Mouse (Mus musculus) limb, embryonic 15.5 days (tissue): ENCODE data around the gene Gfi1. TPM values are rescaled to one million over a fixed set of nuclear protein-coding genes. Genes with fewer than 3 reads are reported as not detected.

ENCODE experiments used
- ATAC-seq: fragments of 200-750 bp; cut with Nextera tagmentation; 2 replicates; pipeline ENCODE4 v1.8.0; 2017; ENCODE audit warnings: low read depth, moderate TSS enrichment; ENCODE audit not compliant: insufficient number of reproducible peaks, low FRiP score, low TSS enrichment
- H3K27ac ChIP-seq: fragments of 300-500 bp; sonication (generic); 2 replicates; pipeline ENCODE4 v1.5.1; 2015; ENCODE audit warnings: moderate library complexity, mild to moderate bottlenecking, inconsistent platforms
- H3K27me3 ChIP-seq: fragments of 300-500 bp; sonication (generic); 2 replicates; pipeline ENCODE4 v1.6.1; 2015; ENCODE audit warnings: inconsistent platforms
- H3K36me3 ChIP-seq: fragments of 300-500 bp; sonication (generic); 2 replicates; pipeline ENCODE4 v1.6.1; 2015; ENCODE audit warnings: inconsistent platforms
- H3K4me1 ChIP-seq: fragments of 300-500 bp; sonication (generic); 2 replicates; pipeline ENCODE4 v1.6.1; 2015; ENCODE audit warnings: inconsistent platforms
- H3K4me2 ChIP-seq: fragments of 300-500 bp; sonication (generic); 2 replicates; pipeline ENCODE4 v1.6.1; 2015; ENCODE audit warnings: mild to moderate bottlenecking, inconsistent platforms
- H3K4me3 ChIP-seq: fragments of 300-500 bp; sonication (generic); 2 replicates; pipeline ENCODE4 v1.5.1; 2015; ENCODE audit warnings: mild to moderate bottlenecking, inconsistent platforms
- H3K9ac ChIP-seq: fragments of 300-500 bp; sonication (generic); 2 replicates; pipeline ENCODE4 v1.6.1; 2015; ENCODE audit warnings: inconsistent platforms
- H3K9me3 ChIP-seq: fragments of 300-500 bp; sonication (generic); 2 replicates; pipeline ENCODE4 v1.6.1; 2016; ENCODE audit warnings: inconsistent platforms
- WGBS: fragments of 180-500 bp; shearing (Covaris S2); methylation state at CpG from one replicate; pipeline ENCODE4 v1.1.7; 2015; 5-methylcytosine and 5-hydroxymethylcytosine counted together
- polyA plus RNA-seq: library from polyadenylated mRNA; unstranded; fragments of >200 nt; fragmentation: Nextera tagmentation; extraction: Ambion mirVana; gene quantifications from 2 replicates; pipeline ENCODE4 v1.2.1, GENCODE M21; 2015

Gfi1 gene
- 0.82 and 0.97 TPM in 2 replicates for polyA plus RNA-seq

DNA sequence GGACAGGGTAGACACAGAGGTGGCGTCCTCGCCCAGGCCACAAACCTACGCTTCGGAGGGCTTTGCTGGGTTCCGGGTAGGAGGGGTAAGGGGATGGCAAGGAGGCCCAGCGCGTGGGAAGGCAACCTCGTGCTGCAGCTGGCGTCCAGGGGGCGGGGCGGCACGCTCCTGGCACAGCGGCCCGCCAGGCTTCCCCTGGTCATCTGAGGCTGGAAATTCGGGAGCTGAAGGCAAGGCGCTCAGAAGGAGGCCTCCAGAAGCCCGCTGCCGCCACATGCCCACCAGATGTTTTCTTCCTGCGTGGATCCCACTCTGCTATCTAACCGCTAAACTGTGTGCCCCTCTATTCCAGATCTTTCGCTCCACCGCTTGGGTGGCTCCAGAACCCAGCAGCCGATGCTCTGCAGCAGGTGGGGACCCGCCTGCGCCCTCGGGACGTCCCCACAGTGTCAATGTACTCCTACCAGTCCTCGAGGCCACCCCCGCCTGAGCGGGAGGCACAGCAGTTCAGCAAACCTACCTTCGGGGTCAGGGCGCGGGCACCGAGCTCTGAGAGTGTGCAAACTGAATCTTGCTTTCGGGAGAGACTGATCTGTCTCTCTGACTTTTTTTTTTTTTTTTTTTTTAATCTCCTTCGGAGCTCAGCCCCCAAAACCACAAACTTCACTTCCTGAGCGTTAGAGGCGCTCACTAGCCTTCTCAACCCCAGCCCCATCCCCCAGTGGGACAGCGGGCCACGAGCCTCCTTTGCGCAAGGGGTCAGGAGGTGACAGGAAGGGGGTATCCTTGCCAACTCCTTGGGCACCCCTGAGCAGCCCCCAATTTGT is at the start of gene Gfi1:
TSS of gene Gfi1 (minus strand) at position 602 of the 827 bp plus-strand sequence.
- Histone ChIP-seq H3K4me2 (peak within 1 kb of the TSS; percentile 52), H3K27ac (no peak within 1 kb of the TSS), H3K36me3 (no peaks in the 10 kb centered on the region), H3K9me3 (no peaks in the 10 kb centered on the region), H3K4me1 (peaks cover 56% of the 10 kb centered on the region), H3K4me3 (peak within 1 kb of the TSS; percentile 32), H3K9ac (no peak within 1 kb of the TSS), H3K27me3 (peaks cover 89% of the 10 kb centered on the region)
- under 1% methylated on average over 41 of the region's 41 CpGs for WGBS
- peak; percentile 57; the same call in 1 of the 2 replicates for ATAC-seq

DNA sequence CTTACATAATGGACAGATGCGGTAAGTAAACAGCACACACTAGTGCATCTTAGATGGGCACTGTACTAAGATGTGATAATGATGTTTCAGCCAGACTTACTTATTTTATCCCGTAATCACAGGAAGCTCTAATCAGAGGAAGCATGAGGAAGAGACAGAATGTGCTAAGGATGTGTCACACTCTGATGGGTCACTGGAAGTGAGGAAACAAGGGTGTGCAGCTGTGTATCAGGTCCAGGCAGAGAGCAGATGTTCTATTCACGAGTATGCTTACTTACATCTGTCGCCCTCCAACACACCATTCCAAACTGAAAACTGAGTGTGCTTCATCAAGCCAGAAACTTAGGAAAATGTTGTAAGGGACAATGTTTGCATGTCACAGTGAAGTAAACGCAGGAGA is 46.2 kb upstream of the Gfi1 start:
- no peak for ATAC-seq
- H3K27me3 ChIP-seq = no peaks in the 10 kb centered on the region

DNA sequence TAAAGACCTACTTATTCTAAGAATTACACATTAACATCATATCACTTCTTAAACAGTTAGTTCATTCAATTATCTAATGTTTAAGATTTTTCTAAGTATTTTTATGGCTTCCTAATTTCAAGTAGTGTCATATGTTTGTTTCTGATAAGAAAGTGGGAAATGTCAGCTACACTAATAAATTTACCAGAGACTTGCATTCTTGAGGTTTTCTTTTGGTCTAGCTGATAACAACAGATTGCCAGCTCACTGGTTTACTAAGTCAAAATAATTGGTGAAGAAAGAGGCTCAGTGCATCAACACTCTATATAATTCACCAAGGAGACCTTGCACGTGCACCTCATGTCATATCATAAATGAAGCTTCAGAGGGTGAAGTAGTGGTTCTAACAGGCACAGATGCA is 42.4 kb upstream of the Gfi1 start:
- ATAC-seq = no peak
- Histone ChIP-seq H3K9ac (no peak overlapping the region), H3K4me2 (no peak overlapping the region), H3K27me3 (no peaks in the 10 kb centered on the region), H3K9me3 (no peaks in the 10 kb centered on the region), H3K36me3 (peaks cover 6% of the 10 kb centered on the region; the same call in 1 of the 2 replicates), H3K27ac (no peak overlapping the region), H3K4me3 (no peak overlapping the region), H3K4me1 (no peaks in the 10 kb centered on the region)
- WGBS = 94% methylated on average over 1 of the region's 1 CpGs

More for the DNA sequence above, 46.2 kb upstream of the Gfi1 start:
- H3K4me1 ChIP-seq = no peaks in the 10 kb centered on the region
- H3K9me3 ChIP-seq = no peaks in the 10 kb centered on the region
- peaks cover 6% of the 10 kb centered on the region; the same call in 1 of the 2 replicates for H3K36me3 ChIP-seq
- H3K9ac ChIP-seq = no peak overlapping the region
- no peak overlapping the region for H3K27ac ChIP-seq
- no peak overlapping the region for H3K4me2 ChIP-seq
- WGBS = 84% methylated on average over 5 of the region's 5 CpGs
- no peak overlapping the region for H3K4me3 ChIP-seq

DNA sequence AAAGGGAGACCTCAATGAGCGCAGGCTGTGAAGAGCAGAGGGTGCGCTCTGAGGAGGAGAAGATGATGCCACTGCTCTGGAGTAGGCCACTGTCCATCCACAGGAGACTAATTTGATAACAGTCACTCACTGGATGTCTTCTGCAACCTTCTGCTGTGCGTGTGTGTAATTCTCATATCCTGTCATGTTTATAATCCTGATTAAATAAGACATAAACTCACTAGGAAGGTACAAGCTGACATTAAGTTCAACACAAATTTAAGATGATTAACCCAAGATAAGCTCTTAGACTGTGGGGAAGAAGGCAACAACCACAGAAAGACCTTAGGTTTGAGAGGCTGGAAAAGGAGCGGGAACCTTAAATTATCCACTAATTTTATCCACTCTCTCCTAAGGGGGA is 40.1 kb upstream of the Gfi1 start:
- no peak overlapping the region for H3K9ac ChIP-seq
- 94% methylated on average over 4 of the region's 4 CpGs for WGBS
- ATAC-seq = no peak
- peaks cover 6% of the 10 kb centered on the region; the same call in 1 of the 2 replicates for H3K36me3 ChIP-seq
- H3K27me3 ChIP-seq = no peaks in the 10 kb centered on the region
- H3K4me1 ChIP-seq = no peaks in the 10 kb centered on the region
- H3K9me3 ChIP-seq = no peaks in the 10 kb centered on the region
- no peak overlapping the region for H3K4me2 ChIP-seq
- no peak overlapping the region for H3K27ac ChIP-seq
- no peak overlapping the region for H3K4me3 ChIP-seq

DNA sequence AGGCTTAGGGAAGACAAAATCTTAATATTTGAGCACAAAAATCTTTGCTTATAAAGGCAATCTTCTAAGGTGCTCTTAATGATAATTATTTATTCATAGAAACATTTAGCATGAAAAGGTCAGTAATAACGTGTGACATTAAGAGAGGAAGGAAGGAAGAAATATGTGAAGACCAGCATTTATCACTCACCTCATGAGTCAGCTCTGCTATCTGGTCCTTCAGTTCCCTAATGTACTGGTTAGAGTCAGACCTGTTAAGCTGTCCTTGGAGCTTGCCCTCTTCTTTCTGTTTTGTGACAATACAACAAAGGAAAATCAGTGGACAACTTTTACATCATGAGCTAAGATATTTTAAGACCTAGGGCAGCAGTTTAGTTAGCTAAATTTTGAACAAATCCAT is 38.6 kb upstream of the Gfi1 start:
- no peak for ATAC-seq
- no peaks in the 10 kb centered on the region for H3K27me3 ChIP-seq
- no peak overlapping the region for H3K4me3 ChIP-seq
- H3K4me1 ChIP-seq = no peaks in the 10 kb centered on the region
- H3K9ac ChIP-seq = no peak overlapping the region
- no peaks in the 10 kb centered on the region for H3K9me3 ChIP-seq
- no peak overlapping the region for H3K4me2 ChIP-seq
- H3K27ac ChIP-seq = no peak overlapping the region
- peaks cover 6% of the 10 kb centered on the region; the same call in 1 of the 2 replicates for H3K36me3 ChIP-seq
- 76% methylated on average over 1 of the region's 1 CpGs for WGBS

DNA sequence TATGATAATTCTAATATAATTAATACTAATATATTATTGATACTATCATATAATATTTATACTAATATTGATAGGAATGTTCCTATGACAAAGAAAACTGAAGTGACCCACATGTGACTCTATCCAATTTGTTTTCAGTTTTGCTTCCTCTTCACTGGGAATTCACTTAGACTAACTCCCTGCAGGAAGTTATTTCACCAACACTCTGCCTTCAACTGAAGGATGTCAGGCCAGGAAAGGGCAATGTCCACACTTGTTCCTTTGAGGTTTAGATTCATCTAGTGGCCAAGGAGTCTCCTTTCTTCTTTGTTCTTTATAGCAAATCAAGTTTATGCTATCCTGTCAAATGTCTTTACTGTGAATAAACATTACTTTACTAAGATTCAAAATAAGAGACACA is 37.8 kb upstream of the Gfi1 start:
- no peak overlapping the region for H3K27ac ChIP-seq
- H3K4me2 ChIP-seq = no peak overlapping the region
- H3K36me3 ChIP-seq = peaks cover 9% of the 10 kb centered on the region; the same call in 1 of the 2 replicates
- no peak overlapping the region for H3K4me3 ChIP-seq
- H3K4me1 ChIP-seq = no peaks in the 10 kb centered on the region
- ATAC-seq = no peak
- no peaks in the 10 kb centered on the region for H3K27me3 ChIP-seq
- no peaks in the 10 kb centered on the region for H3K9me3 ChIP-seq
- H3K9ac ChIP-seq = no peak overlapping the region

DNA sequence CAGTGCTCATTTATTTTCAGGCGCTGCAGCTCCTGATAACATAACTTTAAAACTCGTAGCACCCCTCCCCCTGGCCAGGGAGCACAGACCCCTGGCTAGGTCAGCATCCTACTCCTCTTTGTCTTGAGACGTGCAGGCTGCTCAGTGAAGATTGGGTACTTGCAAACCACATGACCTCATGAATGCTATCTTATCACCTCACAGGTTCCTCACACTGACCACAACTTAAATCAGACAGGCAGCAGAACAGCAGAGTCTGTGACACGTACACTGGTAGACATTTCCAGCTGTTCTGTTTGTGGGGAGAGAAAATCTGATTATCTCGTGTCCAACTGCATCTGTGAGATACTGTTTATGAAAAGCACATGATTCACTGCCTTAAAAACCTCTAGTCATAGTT is 33.3 kb upstream of the Gfi1 start:
- Histone ChIP-seq H3K4me2 (no peak overlapping the region), H3K9me3 (no peaks in the 10 kb centered on the region), H3K27me3 (no peaks in the 10 kb centered on the region), H3K9ac (no peak overlapping the region), H3K4me1 (no peaks in the 10 kb centered on the region), H3K27ac (no peak overlapping the region), H3K4me3 (no peak overlapping the region), H3K36me3 (peaks cover 13% of the 10 kb centered on the region; the same call in 1 of the 2 replicates)
- 65% methylated on average over 5 of the region's 5 CpGs for WGBS
- ATAC-seq = no peak

DNA sequence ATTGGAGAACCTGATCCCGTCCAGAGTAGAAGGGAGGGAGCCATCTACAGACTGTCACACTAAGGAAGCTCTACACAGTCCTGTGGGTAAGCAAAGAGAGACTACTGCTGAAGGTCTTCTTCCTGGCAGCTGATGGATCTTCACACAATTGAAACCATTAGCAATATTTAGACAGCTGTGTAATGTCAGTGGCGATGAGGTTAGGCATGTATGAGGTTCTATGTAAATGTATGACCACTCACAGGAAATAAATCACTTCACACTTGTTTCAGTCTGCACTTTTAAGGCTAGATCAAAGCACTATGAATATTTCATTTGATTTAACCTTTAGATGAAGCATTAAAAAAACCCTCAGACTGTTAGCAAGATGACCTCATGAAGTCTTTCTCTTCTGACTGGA is 30.2 kb upstream of the Gfi1 start:
- WGBS = 68% methylated on average over 2 of the region's 2 CpGs
- no peak for ATAC-seq
- H3K9ac ChIP-seq = no peak overlapping the region

DNA sequence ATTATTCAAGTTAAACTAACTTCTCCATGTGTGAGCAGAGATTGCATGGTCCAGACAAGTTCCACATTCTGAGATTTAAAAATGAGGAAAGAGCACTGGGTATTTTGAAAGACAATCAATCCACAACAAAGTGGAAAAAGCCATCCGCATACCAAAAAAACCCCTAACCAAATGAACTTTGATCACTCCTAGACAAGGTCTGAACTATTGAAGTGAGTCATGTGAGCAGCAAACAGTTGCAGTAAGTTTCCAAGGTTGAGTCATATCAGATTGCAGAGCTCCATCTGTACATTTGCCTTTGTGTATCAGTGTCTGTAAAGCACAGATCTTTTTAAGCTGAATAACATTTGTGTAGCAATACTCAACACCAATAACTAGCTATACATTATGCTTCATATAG is 28.9 kb upstream of the Gfi1 start:
- Histone ChIP-seq H3K4me2 (no peak overlapping the region), H3K9me3 (no peaks in the 10 kb centered on the region), H3K4me3 (no peak overlapping the region), H3K36me3 (peaks cover 13% of the 10 kb centered on the region; the same call in 1 of the 2 replicates), H3K9ac (no peak overlapping the region), H3K27me3 (no peaks in the 10 kb centered on the region), H3K27ac (no peak overlapping the region), H3K4me1 (no peaks in the 10 kb centered on the region)
- ATAC-seq = no peak
- WGBS = 94% methylated on average over 1 of the region's 1 CpGs

More for the DNA sequence above, 30.2 kb upstream of the Gfi1 start:
- no peak overlapping the region for H3K4me3 ChIP-seq
- H3K4me1 ChIP-seq = no peaks in the 10 kb centered on the region
- no peaks in the 10 kb centered on the region for H3K27me3 ChIP-seq
- H3K36me3 ChIP-seq = peaks cover 13% of the 10 kb centered on the region; the same call in 1 of the 2 replicates
- no peak overlapping the region for H3K4me2 ChIP-seq
- no peak overlapping the region for H3K27ac ChIP-seq
- H3K9me3 ChIP-seq = no peaks in the 10 kb centered on the region

DNA sequence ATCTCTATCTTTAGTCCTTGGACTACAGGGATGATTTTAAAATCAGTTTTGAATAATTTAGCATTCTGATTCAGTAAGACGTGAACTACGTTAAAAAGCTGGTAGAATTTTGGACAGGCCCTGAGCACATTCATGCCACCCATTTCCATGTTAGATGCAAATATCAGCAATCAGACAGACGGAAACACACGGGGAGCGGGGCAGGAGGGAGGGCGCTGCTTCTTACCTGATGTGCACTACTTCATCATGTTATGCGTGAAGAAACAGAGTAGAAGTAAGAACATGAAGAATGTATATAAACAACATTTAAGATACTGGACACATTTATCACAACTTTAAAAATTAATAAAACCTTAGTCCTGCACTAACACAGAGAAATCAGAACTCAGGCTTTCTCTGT is 27.8 kb upstream of the Gfi1 start:
- WGBS = 95% methylated on average over 7 of the region's 7 CpGs
- no peaks in the 10 kb centered on the region for H3K27me3 ChIP-seq
- no peaks in the 10 kb centered on the region for H3K4me1 ChIP-seq
- no peak overlapping the region for H3K4me2 ChIP-seq
- H3K9ac ChIP-seq = no peak overlapping the region
- H3K36me3 ChIP-seq = peaks cover 10% of the 10 kb centered on the region; the same call in 1 of the 2 replicates
- ATAC-seq = no peak
- no peaks in the 10 kb centered on the region for H3K9me3 ChIP-seq
- no peak overlapping the region for H3K27ac ChIP-seq
- H3K4me3 ChIP-seq = no peak overlapping the region

DNA sequence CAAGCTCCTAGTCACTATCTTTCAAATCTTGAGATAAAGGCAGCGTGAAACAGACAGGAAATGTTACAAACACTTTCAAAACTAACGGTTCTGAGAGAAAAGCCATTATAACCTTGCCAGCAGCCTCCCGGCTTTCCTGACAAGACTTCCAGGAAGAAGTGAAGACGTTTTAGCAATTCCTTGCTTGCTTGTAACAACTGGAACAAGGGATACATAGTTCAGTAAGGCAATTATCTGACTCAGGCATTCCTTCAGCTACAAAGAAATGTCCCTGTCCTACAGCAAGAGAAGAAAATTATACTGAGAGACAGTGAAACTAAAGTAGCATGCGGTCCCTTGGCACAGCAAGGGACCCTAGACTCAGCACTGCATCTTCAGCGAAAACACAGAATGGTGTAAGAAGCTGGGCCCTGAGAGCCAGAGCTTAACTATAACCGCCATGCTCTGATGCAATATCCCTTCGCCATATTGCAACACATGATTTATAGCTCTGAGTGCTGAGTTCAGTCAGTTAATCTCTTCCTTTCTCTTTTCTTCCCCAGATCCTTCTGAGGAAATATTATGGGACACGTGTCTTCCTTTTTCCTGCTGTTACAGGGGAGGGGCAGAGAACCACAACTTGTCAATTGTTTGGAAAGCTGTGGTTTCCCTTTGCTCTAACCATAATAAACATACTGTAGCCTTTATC is 23.5 kb upstream of the Gfi1 start:
- H3K27me3 ChIP-seq = no peaks in the 10 kb centered on the region
- H3K4me1 ChIP-seq = no peaks in the 10 kb centered on the region
- H3K4me3 ChIP-seq = no peak overlapping the region
- WGBS = 65% methylated on average over 9 of the region's 9 CpGs
- no peak for ATAC-seq
- no peak overlapping the region for H3K27ac ChIP-seq
- no peaks in the 10 kb centered on the region for H3K9me3 ChIP-seq
- H3K9ac ChIP-seq = no peak overlapping the region
- H3K36me3 ChIP-seq = no peaks in the 10 kb centered on the region; the same call in 1 of the 2 replicates
- no peak overlapping the region for H3K4me2 ChIP-seq

DNA sequence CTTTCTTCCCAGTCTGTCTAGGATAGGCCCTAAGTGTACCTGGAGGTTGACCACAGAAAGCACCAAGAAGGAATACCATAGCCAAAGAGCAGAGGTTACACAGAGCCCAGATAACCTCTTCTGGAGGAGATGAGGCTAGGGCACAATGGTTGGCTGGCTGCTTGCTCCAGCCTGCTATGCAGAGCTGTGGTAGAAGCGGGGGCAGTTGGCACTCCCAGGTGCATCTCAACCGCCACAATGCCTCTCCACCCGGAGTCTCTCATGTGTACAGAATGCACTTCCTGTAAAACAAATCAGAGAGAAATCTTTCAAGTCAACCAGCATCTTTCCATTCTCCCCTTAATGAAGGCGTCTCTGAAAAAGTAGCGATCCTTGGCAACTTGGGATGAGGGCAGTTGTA is 13.2 kb upstream of the Gfi1 start:
- no peak overlapping the region for H3K9ac ChIP-seq
- no peak overlapping the region for H3K4me3 ChIP-seq
- WGBS = 90% methylated on average over 5 of the region's 5 CpGs
- no peaks in the 10 kb centered on the region for H3K9me3 ChIP-seq
- ATAC-seq = no peak
- no peak overlapping the region for H3K27ac ChIP-seq
- no peak overlapping the region for H3K4me2 ChIP-seq
- no peaks in the 10 kb centered on the region for H3K27me3 ChIP-seq
- H3K4me1 ChIP-seq = no peaks in the 10 kb centered on the region
- H3K36me3 ChIP-seq = peaks cover 2% of the 10 kb centered on the region
